Mouse (Mus musculus): ENCODE measurements around the gene Aplnr. TPM values are rescaled to one million over a fixed set of nuclear protein-coding genes. Genes with fewer than 3 reads are reported as not detected.

Aplnr gene
- total and polyA plus RNA-seq, 3 experiments = not detected

GRCm38 (mm10) chr2:85098014-85098413, 38.0 kb upstream of the Aplnr start:
- Histone ChIP-seq H3K9me3 (replicated peaks; ENCODE audit: insufficient read depth, low read length) (no peaks in the 10 kb centered on the region), H3K79me2 (ENCODE audit: control insufficient read depth, insufficient read depth, low read length, poor library complexity) (no peaks in the 10 kb centered on the region), H3K4me1 (ENCODE audit: control insufficient read depth in 1 of 2, insufficient read depth in 2 of 2, low read length in 2 of 2) (peaks cover 0 to 4% of the 10 kb centered on the region in 2 experiments; a peak in 1 of 4 replicates), H3K9ac (ENCODE audit: control insufficient read depth, low read depth, low read length, poor library complexity, severe bottlenecking) (no peak overlapping the region), H3K36me3 (ENCODE audit: control insufficient read depth in 1 of 2, insufficient read depth in 2 of 2, low read length in 2 of 2) (no peaks in the 10 kb centered on the region), H3K27ac (ENCODE audit: control insufficient read depth, low read depth, low read length) (no peak overlapping the region), H3K4me3 (ENCODE audit: control insufficient read depth in 1 of 2, insufficient read depth in 1 of 2, low read depth in 2 of 2, low read length in 2 of 2) (no peak overlapping the region), H3K27me3 (ENCODE audit: control insufficient read depth in 1 of 2, insufficient read depth in 2 of 2, low read length in 2 of 2) (peaks cover 0 to under 1% of the 10 kb centered on the region in 2 experiments; a peak in 1 of 4 replicates)
- TF ChIP-seq EP300 (IDR thresholded peaks at IDR 0.05; ENCODE audit: low read depth in 1 of 2, low read length in 2 of 2) = no peak
- no peak for TF ChIP-seq POLR2A (IDR thresholded peaks at IDR 0.05; ENCODE audit: control insufficient read depth in 1 of 2, insufficient read depth in 1 of 2, low read depth in 1 of 2, low read length in 2 of 2, poor library complexity in 1 of 2)
- TF ChIP-seq CHD1 (IDR thresholded peaks at IDR 0.05; ENCODE audit: low read depth, low read length) = no peak
- no peak for TF ChIP-seq MXI1 (IDR thresholded peaks at IDR 0.05; ENCODE audit: low read depth, low read length)
- no peak for TF ChIP-seq ZNF384 (IDR thresholded peaks at IDR 0.05; ENCODE audit: low read depth, low read length)
- TF ChIP-seq MYB (IDR thresholded peaks at IDR 0.05; ENCODE audit: low read depth, low read length) = no peak
- TF ChIP-seq SMC3 (IDR thresholded peaks at IDR 0.05; ENCODE audit: low read depth, low read length) = no peak
- no peak for TF ChIP-seq TCF12 (IDR thresholded peaks at IDR 0.05; ENCODE audit: low read depth, low read length)
- TF ChIP-seq RCOR1 (IDR thresholded peaks at IDR 0.05; ENCODE audit: low read depth, low read length) = no peak
- TF ChIP-seq MAZ (IDR thresholded peaks at IDR 0.05; ENCODE audit: low read depth, low read length) = no peak
- no peak for TF ChIP-seq NELFE (IDR thresholded peaks at IDR 0.05; ENCODE audit: low read depth, low read length)
- TF ChIP-seq GABPA (IDR thresholded peaks at IDR 0.05; ENCODE audit: low read depth, low read length) = no peak
- DNase-seq (ENCODE audit: low read depth, low spot score) = no peak

- Histone ChIP-seq H3K9ac (ENCODE audit: control insufficient read depth, low read depth, low read length, poor library complexity, severe bottlenecking) (no peak overlapping the region), H3K27me3 (ENCODE audit: control insufficient read depth in 1 of 2, insufficient read depth in 2 of 2, low read length in 2 of 2) (0 out of 4 replicates have a peak, but pooled peaks cover 0 to 2% of the 10 kb centered on the region in 2 experiments), H3K4me3 (ENCODE audit: control insufficient read depth in 1 of 2, insufficient read depth in 1 of 2, low read depth in 2 of 2, low read length in 2 of 2) (no peak overlapping the region), H3K79me2 (ENCODE audit: control insufficient read depth, insufficient read depth, low read length, poor library complexity) (no peaks in the 10 kb centered on the region), H3K9me3 (replicated peaks; ENCODE audit: insufficient read depth, low read length) (no peaks in the 10 kb centered on the region), H3K36me3 (ENCODE audit: control insufficient read depth in 1 of 2, insufficient read depth in 2 of 2, low read length in 2 of 2) (no peaks in the 10 kb centered on the region), H3K4me1 (ENCODE audit: control insufficient read depth in 1 of 2, insufficient read depth in 2 of 2, low read length in 2 of 2) (peaks cover 0 to 4% of the 10 kb centered on the region in 2 experiments; a peak in 1 of 4 replicates), H3K27ac (ENCODE audit: control insufficient read depth, low read depth, low read length) (no peak overlapping the region)
- no peak for TF ChIP-seq TAL1 (IDR thresholded peaks at IDR 0.05; ENCODE audit: low read length)
- TF ChIP-seq EP300 (IDR thresholded peaks at IDR 0.05; ENCODE audit: low read depth in 1 of 2, low read length in 2 of 2) = no peak
- TF ChIP-seq ELF1 (IDR thresholded peaks at IDR 0.05; ENCODE audit: low read depth, low read length) = no peak
- TF ChIP-seq MXI1 (IDR thresholded peaks at IDR 0.05; ENCODE audit: low read depth, low read length) = no peak
- no peak for DNase-seq (ENCODE audit: low read depth, low spot score)
Measured at GRCm38 (mm10) chr2:85098824-85099511, 37.1 kb upstream of the Aplnr start.
